Mouse (Mus musculus) retina, postnatal 1 day (tissue): Measurements from ENCODE around the gene Prcp.

Experiments
- DNase-seq: peaks from one replicate; pipeline ENCODE4 v3.0.0-alpha.2; 2012

Gene Prcp

DNA sequence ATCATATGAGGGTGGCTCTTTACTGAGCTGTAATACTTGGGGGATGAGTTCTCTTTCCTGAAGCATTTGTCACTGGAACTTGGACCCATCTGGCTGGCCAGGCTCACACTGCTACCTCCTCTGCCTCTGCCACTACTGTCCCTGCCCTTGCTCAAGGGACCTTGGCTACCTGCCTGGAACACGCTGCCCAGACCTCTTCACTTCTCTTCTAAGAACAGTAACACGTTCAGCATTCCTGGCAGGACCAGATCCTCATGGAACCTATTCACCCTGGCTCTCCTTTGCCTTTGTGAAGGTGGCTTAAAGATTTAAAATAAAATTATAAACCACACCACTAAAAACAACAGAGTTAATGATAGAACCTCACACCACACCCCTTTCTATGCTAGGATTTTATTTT, 107.6 kb downstream of the Prcp start:
- DNase-seq = no peak
